Mouse (Mus musculus) ES-E14 (cell line): ENCODE results near the gene Malsu1. TPM values are rescaled to one million over a fixed set of nuclear protein-coding genes. Genes with fewer than 3 reads are reported as not detected.

Source experiments
- DNase-seq: peaks from one replicate; pipeline ENCODE4 v3.0.0-alpha.2; 2013; ENCODE audit warnings: low read depth, low spot score
- H3K27ac ChIP-seq: 2 replicates; pipeline ENCODE4 v1.5.1; 2012; ENCODE audit warnings: low read depth, mild to moderate bottlenecking, low read length, moderate library complexity, mixed read lengths; ENCODE audit not compliant: poor library complexity, insufficient read depth, severe bottlenecking
- H3K36me3 ChIP-seq: 2 replicates; pipeline ENCODE4 v1.6.1; 2012; ENCODE audit warnings: mild to moderate bottlenecking, low read length, moderate library complexity, mixed read lengths; ENCODE audit not compliant: control insufficient read depth, poor library complexity, insufficient read depth, severe bottlenecking
- H3K4me1 ChIP-seq, 2 experiments: fragments of 150-350 bp in 1 of 2; sonication (generic) in 1 of 2; 2 replicates each; pipeline ENCODE4 v1.6.1; 2012; ENCODE audit warnings: low read length in 2 of 2, mild to moderate bottlenecking in 1 of 2, mixed read lengths in 1 of 2; ENCODE audit not compliant: control insufficient read depth in 2 of 2, insufficient read depth in 2 of 2, poor library complexity in 1 of 2
- H3K4me3 ChIP-seq, 2 experiments: fragments of 150-350 bp in 1 of 2; sonication (generic) in 1 of 2; 2 replicates each; pipeline ENCODE4 v1.5.1; 2012; ENCODE audit warnings: low read length in 2 of 2, low read depth in 1 of 2, mild to moderate bottlenecking in 1 of 2, mixed read lengths in 1 of 2; ENCODE audit not compliant: insufficient read depth in 1 of 2, poor library complexity in 1 of 2, severe bottlenecking in 1 of 2
- H3K9ac ChIP-seq: 2 replicates; pipeline ENCODE4 v1.6.1; 2012; ENCODE audit warnings: low read depth, mild to moderate bottlenecking, low read length, mixed read lengths; ENCODE audit not compliant: poor library complexity, insufficient read depth, severe bottlenecking
- H3K9me3 ChIP-seq: fragments of 150-350 bp; sonication (generic); 2 replicates; pipeline ENCODE4 v1.6.1; 2012; ENCODE audit warnings: low read depth, mild to moderate bottlenecking, low read length; ENCODE audit not compliant: control insufficient read depth, insufficient read depth
- CHD2 ChIP-seq: IDR thresholded peaks from 2 replicates; pipeline ENCODE4 v1.6.1; 2014; ENCODE audit warnings: mild to moderate bottlenecking, low read depth, low read length, inconsistent platforms
- HCFC1 ChIP-seq: IDR thresholded peaks from 2 replicates; pipeline ENCODE4 v1.6.1; 2012; ENCODE audit warnings: low read length, inconsistent platforms, borderline replicate concordance; ENCODE audit not compliant: insufficient read depth
- MAFK ChIP-seq: IDR thresholded peaks from 2 replicates; pipeline ENCODE4 v1.6.1; 2014; ENCODE audit warnings: mild to moderate bottlenecking, low read depth, low read length, inconsistent platforms; ENCODE audit not compliant: insufficient read depth
- ZC3H11A ChIP-seq: IDR thresholded peaks from 2 replicates; pipeline ENCODE4 v1.6.1; 2012; ENCODE audit warnings: low read depth, mild to moderate bottlenecking, inconsistent platforms, low read length, borderline replicate concordance
- ZNF384 ChIP-seq: IDR thresholded peaks from 2 replicates; pipeline ENCODE4 v1.6.1; 2012; ENCODE audit warnings: low read depth, low read length, inconsistent platforms
- in situ Hi-C, 2 experiments: fragments of 600-800 bp; cut with MboI; formaldehyde crosslinking; loops; one replicate each; pipeline ENCODE4 v1.15.1; 2025; ENCODE audit warnings: low sequenced_read_pairs in 2 of 2, inconsistent platforms in 1 of 2; ENCODE audit not compliant: unreplicated experiment in 2 of 2
- total RNA-seq: library from RNA; depleted of rRNA; stranded (reverse); fragments of 300-350 nt; gene quantifications from 2 replicates; pipeline ENCODE4 v1.2.3, GENCODE M21; 2012

Gene Malsu1
- total RNA-seq, 1 experiment = 28.8 TPM

DNA sequence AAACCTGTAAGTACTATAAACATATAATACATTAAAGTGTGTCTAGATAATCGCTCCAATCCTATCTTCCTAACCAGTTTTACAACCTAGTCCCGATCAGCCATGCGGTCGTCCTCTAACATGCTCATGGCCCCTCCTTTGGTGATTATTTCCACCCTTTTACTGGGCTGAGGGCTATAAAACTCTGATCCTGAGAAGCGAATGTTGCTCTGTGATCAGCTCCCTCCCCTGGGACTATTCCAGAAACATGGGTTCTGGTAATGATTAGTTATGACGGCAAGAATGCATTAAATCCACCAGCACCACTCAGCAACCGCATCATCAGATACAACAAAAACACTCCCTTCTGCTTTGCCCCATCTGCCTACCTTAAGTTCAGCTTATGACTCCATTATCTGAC, 40.3 kb downstream of the Malsu1 start:
- Histone ChIP-seq H3K9me3 (no peaks in the 10 kb centered on the region), H3K4me1 (no peaks in the 10 kb centered on the region), H3K4me3 (no peak overlapping the region), H3K36me3 (peaks cover 6% of the 10 kb centered on the region; the same call in 1 of the 2 replicates), H3K27ac (no peak overlapping the region), H3K9ac (no peak overlapping the region)
- in situ Hi-C loops = no loop called here
- no peak for TF ChIP-seq CHD2
- TF ChIP-seq ZC3H11A = no peak
- TF ChIP-seq ZNF384 = no peak
- no peak for TF ChIP-seq HCFC1
- no peak for TF ChIP-seq MAFK
- DNase-seq = no peak

DNA sequence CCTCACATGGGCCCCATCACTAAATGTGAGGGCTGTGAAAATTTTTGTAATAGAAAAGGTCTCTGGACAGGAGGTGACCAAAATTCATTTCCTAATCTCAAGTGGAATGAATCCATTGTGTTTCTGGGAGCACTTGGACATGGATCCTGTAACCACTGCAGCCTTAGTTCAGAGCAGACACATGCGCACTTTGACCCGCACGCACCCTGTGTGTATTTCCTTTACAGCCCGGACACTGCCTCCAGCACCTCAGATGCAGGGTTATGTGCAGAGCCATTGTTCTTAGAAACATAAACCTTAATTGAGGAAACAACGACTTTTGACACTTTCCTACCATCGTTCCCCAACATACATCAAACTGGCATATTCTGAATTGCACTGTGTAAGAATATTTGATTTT, 40.9 kb downstream of the Malsu1 start:
- Histone ChIP-seq H3K27ac (no peak overlapping the region), H3K9me3 (no peaks in the 10 kb centered on the region), H3K4me1 (no peaks in the 10 kb centered on the region), H3K4me3 (no peak overlapping the region), H3K36me3 (peaks cover 6% of the 10 kb centered on the region; the same call in 1 of the 2 replicates), H3K9ac (no peak overlapping the region)
- TF ChIP-seq MAFK (no peak), HCFC1 (no peak), ZNF384 (no peak)
- no peak for DNase-seq
- in situ Hi-C loops = no loop called here

DNA sequence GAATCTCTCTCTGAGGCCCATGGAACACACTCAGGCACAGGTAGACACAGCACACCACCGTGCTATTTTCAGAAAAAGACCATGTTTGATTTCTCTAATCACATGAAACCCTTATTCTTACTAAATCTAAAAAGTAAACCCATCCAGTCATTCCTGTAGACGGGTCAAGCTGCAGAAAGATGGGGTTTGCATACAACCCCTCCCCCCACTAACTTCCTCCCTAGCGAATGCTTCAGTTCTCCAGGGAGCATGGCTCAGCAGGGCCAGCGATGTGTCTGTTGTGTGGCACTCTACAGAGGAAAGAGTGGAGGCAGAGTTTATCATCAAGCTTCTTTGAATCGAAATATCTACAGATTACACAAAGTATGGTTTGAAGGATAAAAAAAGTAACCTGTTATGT, 42.0 kb downstream of the Malsu1 start:
- H3K9me3 ChIP-seq = no peaks in the 10 kb centered on the region
- H3K4me3 ChIP-seq = no peak overlapping the region
- H3K27ac ChIP-seq = no peak overlapping the region
- H3K36me3 ChIP-seq = peaks cover 6% of the 10 kb centered on the region; the same call in 1 of the 2 replicates
- in situ Hi-C loops = no loop called here
- TF ChIP-seq MAFK (no peak), CHD2 (no peak), HCFC1 (no peak), ZNF384 (no peak), ZC3H11A (no peak)
- no peak for DNase-seq
- H3K9ac ChIP-seq = no peak overlapping the region
- H3K4me1 ChIP-seq = no peaks in the 10 kb centered on the region

DNA sequence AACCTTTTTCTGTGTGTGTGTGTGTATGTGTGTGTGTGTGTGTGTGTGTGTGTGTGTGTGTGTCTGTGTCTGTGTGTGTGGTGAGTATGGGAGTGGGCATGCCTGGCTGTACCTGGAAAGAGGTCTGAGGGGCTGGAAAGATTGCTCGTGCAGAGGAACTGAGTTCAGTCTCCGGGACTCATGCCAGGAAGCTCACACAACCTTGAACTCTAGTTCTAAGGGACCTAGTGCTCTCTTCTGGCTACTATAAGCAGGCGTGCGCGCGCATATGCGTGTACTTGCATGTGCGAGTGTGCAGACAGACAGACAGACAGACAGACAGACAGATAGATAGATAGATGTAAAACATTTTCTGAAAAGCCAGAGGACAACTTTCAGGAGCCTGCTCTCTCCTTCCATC, 42.6 kb downstream of the Malsu1 start:
- DNase-seq = no peak
- no peak overlapping the region for H3K27ac ChIP-seq
- H3K36me3 ChIP-seq = peaks cover 6% of the 10 kb centered on the region; the same call in 1 of the 2 replicates
- no peak overlapping the region for H3K4me3 ChIP-seq
- H3K9ac ChIP-seq = no peak overlapping the region
- no peak for TF ChIP-seq HCFC1
- TF ChIP-seq ZNF384 = no peak
- TF ChIP-seq CHD2 = no peak
- no peak for TF ChIP-seq ZC3H11A
- TF ChIP-seq MAFK = no peak
- in situ Hi-C loops = no loop called here
- no peaks in the 10 kb centered on the region for H3K9me3 ChIP-seq
- H3K4me1 ChIP-seq = no peaks in the 10 kb centered on the region

GRCm38 (mm10) chr6:49118446-49118845, 44.9 kb downstream of the Malsu1 start:
- TF ChIP-seq ZC3H11A (no peak), MAFK (no peak), CHD2 (no peak), HCFC1 (no peak), ZNF384 (no peak)
- H3K9ac ChIP-seq = no peak overlapping the region
- DNase-seq = no peak
- H3K4me3 ChIP-seq = no peak overlapping the region
- H3K36me3 ChIP-seq = peaks cover 6% of the 10 kb centered on the region; the same call in 1 of the 2 replicates
- H3K9me3 ChIP-seq = no peaks in the 10 kb centered on the region
- H3K4me1 ChIP-seq = no peaks in the 10 kb centered on the region
- in situ Hi-C loops = no loop called here
- H3K27ac ChIP-seq = no peak overlapping the region
